Mouse (Mus musculus) intestine, postnatal 0 days (tissue): ENCODE measurements around the gene Snx20. TPM values are rescaled to one million over a fixed set of nuclear protein-coding genes. Genes with fewer than 3 reads are reported as not detected.

ENCODE experiments used
- ATAC-seq: fragments of 200-750 bp; cut with Nextera tagmentation; 2 replicates; pipeline ENCODE4 v1.8.0; 2017; ENCODE audit warnings: mild to moderate bottlenecking, moderate TSS enrichment, moderate library complexity
- H3K27ac ChIP-seq: fragments of 300-500 bp; sonication (generic); 2 replicates; pipeline ENCODE4 v1.5.1; 2014; ENCODE audit warnings: mild to moderate bottlenecking, low read depth, low read length, moderate library complexity
- H3K27me3 ChIP-seq: fragments of 300-500 bp; sonication (generic); replicated peaks from 2 replicates; pipeline ENCODE4 v1.6.1; 2014; ENCODE audit warnings: low read length, mixed read lengths; ENCODE audit not compliant: control insufficient read depth, insufficient read depth
- H3K36me3 ChIP-seq: fragments of 300-500 bp; sonication (generic); 2 replicates; pipeline ENCODE4 v1.6.1; 2014; ENCODE audit warnings: mild to moderate bottlenecking, moderate library complexity; ENCODE audit not compliant: control insufficient read depth, insufficient read depth
- H3K4me1 ChIP-seq: fragments of 300-500 bp; sonication (generic); replicated peaks from 2 replicates; pipeline ENCODE4 v1.6.1; 2014; ENCODE audit warnings: antibody characterized with exemption, low read length, mixed read lengths; ENCODE audit not compliant: control insufficient read depth, insufficient read depth
- H3K4me2 ChIP-seq: fragments of 300-500 bp; sonication (generic); replicated peaks from 2 replicates; pipeline ENCODE4 v1.6.1; 2014; ENCODE audit warnings: low read depth, mild to moderate bottlenecking, moderate library complexity
- H3K4me3 ChIP-seq: fragments of 300-500 bp; sonication (generic); 2 replicates; pipeline ENCODE4 v1.5.1; 2014; ENCODE audit warnings: low read depth, low read length
- H3K9ac ChIP-seq: fragments of 300-500 bp; sonication (generic); 2 replicates; pipeline ENCODE4 v1.6.1; 2014; ENCODE audit warnings: mild to moderate bottlenecking, low read depth, low read length
- H3K9me3 ChIP-seq: fragments of 300-500 bp; sonication (generic); 2 replicates; pipeline ENCODE4 v1.6.1; 2016; ENCODE audit warnings: mixed run types; ENCODE audit not compliant: control insufficient read depth
- CTCF ChIP-seq: sonication (generic); IDR thresholded peaks from 2 replicates; pipeline ENCODE4 v1.5.1; 2016; ENCODE audit warnings: low read depth, mild to moderate bottlenecking, control low read depth, antibody characterized with exemption, moderate library complexity
- WGBS: fragments of 180-500 bp; shearing (Covaris S2); extraction: QIAGEN DNeasy Blood & Tissue Kit; methylation state at CpG from one replicate; pipeline ENCODE4 v1.1.7; 2014; 5-methylcytosine and 5-hydroxymethylcytosine counted together
- polyA plus RNA-seq: library from polyadenylated mRNA; unstranded; fragments of >200 nt; fragmentation: Nextera tagmentation; extraction: Ambion mirVana; gene quantifications from 2 replicates; pipeline ENCODE4 v1.2.1, GENCODE M21; 2015

The Snx20 gene
- polyA plus RNA-seq, 1 experiment from 2014 or later, result 37.1 TPM

- ATAC-seq, result peak; percentile 81
- Histone ChIP-seq H3K9ac (peak overlapping the region; percentile 69), H3K4me3 (peak overlapping the region; percentile 40), H3K27me3 (0 out of 2 replicates have a peak, but pooled peaks cover 7% of the 10 kb centered on the region), H3K27ac (no peak overlapping the region), H3K4me1 (0 out of 2 replicates have a peak, but pooled peaks cover 6% of the 10 kb centered on the region), H3K4me2 (peak overlapping the region; percentile 69), H3K9me3 (no peaks in the 10 kb centered on the region), H3K36me3 (peaks cover 23% of the 10 kb centered on the region)
- WGBS, result 1% methylated on average over 102 of the region's 105 CpGs
- TF ChIP-seq CTCF, result peak; percentile 46
These were observed 8.5 kb downstream of the Snx20 start for GRCm38 (mm10) chr8:88627265-88627991.

- Histone ChIP-seq H3K4me2 (peak overlapping the region; percentile 69), H3K36me3 (peaks cover 23% of the 10 kb centered on the region), H3K9ac (no peak overlapping the region; the same call in 1 of the 2 replicates), H3K4me1 (0 out of 2 replicates have a peak, but pooled peaks cover 6% of the 10 kb centered on the region), H3K27me3 (0 out of 2 replicates have a peak, but pooled peaks cover 7% of the 10 kb centered on the region), H3K27ac (no peak overlapping the region), H3K9me3 (no peaks in the 10 kb centered on the region), H3K4me3 (peak overlapping the region; percentile 40)
- no peak for TF ChIP-seq CTCF
- 19% methylated on average over 19 of the region's 19 CpGs for WGBS
- ATAC-seq, result no peak
These were observed 9.0 kb downstream of the Snx20 start for GRCm38 (mm10) chr8:88626940-88627264.

- TF ChIP-seq CTCF, result no peak
- Histone ChIP-seq H3K4me1 (0 out of 2 replicates have a peak, but pooled peaks cover 6% of the 10 kb centered on the region), H3K27me3 (0 out of 2 replicates have a peak, but pooled peaks cover 7% of the 10 kb centered on the region), H3K9ac (no peak overlapping the region), H3K9me3 (no peaks in the 10 kb centered on the region), H3K4me2 (no peak overlapping the region), H3K4me3 (no peak overlapping the region), H3K36me3 (peaks cover 23% of the 10 kb centered on the region), H3K27ac (no peak overlapping the region)
- no peak for ATAC-seq
- WGBS, result 68% methylated on average over 3 of the region's 3 CpGs
These were observed 9.5 kb downstream of the Snx20 start for GRCm38 (mm10) chr8:88626433-88626832.

GRCm38 (mm10) chr8:88624276-88624675 lies 11.7 kb downstream of the Snx20 start:
- H3K4me2 ChIP-seq, result no peak overlapping the region
- peaks cover 6% of the 10 kb centered on the region; the same call in 1 of the 2 replicates for H3K4me1 ChIP-seq
- no peak overlapping the region for H3K4me3 ChIP-seq
- no peak for TF ChIP-seq CTCF
- 0 out of 2 replicates have a peak, but pooled peaks cover 7% of the 10 kb centered on the region for H3K27me3 ChIP-seq
- H3K36me3 ChIP-seq, result peaks cover 16% of the 10 kb centered on the region
- no peaks in the 10 kb centered on the region for H3K9me3 ChIP-seq
- H3K9ac ChIP-seq, result no peak overlapping the region
- 83% methylated on average over 3 of the region's 3 CpGs for WGBS
- ATAC-seq, result no peak
- H3K27ac ChIP-seq, result no peak overlapping the region

- Histone ChIP-seq H3K27ac (no peak overlapping the region), H3K4me3 (no peak overlapping the region), H3K36me3 (peaks cover 12% of the 10 kb centered on the region), H3K4me1 (peaks cover 6% of the 10 kb centered on the region; the same call in 1 of the 2 replicates), H3K4me2 (no peak overlapping the region), H3K9ac (no peak overlapping the region), H3K27me3 (0 out of 2 replicates have a peak, but pooled peaks cover 7% of the 10 kb centered on the region), H3K9me3 (no peaks in the 10 kb centered on the region)
- WGBS, result 77% methylated on average over 3 of the region's 3 CpGs
- no peak for TF ChIP-seq CTCF
- ATAC-seq, result no peak
These were observed 12.6 kb downstream of the Snx20 start for GRCm38 (mm10) chr8:88623351-88623750.

GRCm38 (mm10) chr8:88621408-88621807 lies 14.5 kb downstream of the Snx20 start:
- Histone ChIP-seq H3K4me2 (no peak overlapping the region; the same call in 1 of the 2 replicates), H3K36me3 (peaks cover 4% of the 10 kb centered on the region), H3K27me3 (0 out of 2 replicates have a peak, but pooled peaks cover 6% of the 10 kb centered on the region), H3K9me3 (no peaks in the 10 kb centered on the region), H3K4me1 (no peaks in the 10 kb centered on the region; the same call in 1 of the 2 replicates), H3K9ac (no peak overlapping the region), H3K27ac (no peak overlapping the region), H3K4me3 (no peak overlapping the region)
- 0 out of 2 replicates have a peak, but pooled peaks have one; percentile 18 for ATAC-seq
- WGBS, result 2% methylated on average over 8 of the region's 8 CpGs
- peak; percentile 98 for TF ChIP-seq CTCF
